Mouse (Mus musculus): ENCODE measurements around the gene Sh3bp1. TPM values are rescaled to one million over a fixed set of nuclear protein-coding genes. Genes with fewer than 3 reads are reported as not detected.

The Sh3bp1 gene
- total RNA-seq, 4 experiments from 2014 or later = 8.5 to 23.0 (median 15.2) TPM

- DNase-seq = no peak
Observed at GRCm38 (mm10) chr15:78948152-78948725, 48.7 kb downstream of the Sh3bp1 start.

- no peak for DNase-seq
Observed at GRCm38 (mm10) chr15:78948883-78949282, 49.3 kb downstream of the Sh3bp1 start.

GRCm38 (mm10) chr15:78955663-78956062, 56.1 kb downstream of the Sh3bp1 start:
- DNase-seq = no peak

- no peak for DNase-seq
Observed at GRCm38 (mm10) chr15:78956351-78956750, 56.8 kb downstream of the Sh3bp1 start.

GRCm38 (mm10) chr15:78957021-78957420, 57.5 kb downstream of the Sh3bp1 start:
- no peak for DNase-seq

GRCm38 (mm10) chr15:78959537-78959936, 60.0 kb downstream of the Sh3bp1 start:
- no peak for DNase-seq

GRCm38 (mm10) chr15:78960088-78960487, 60.5 kb downstream of the Sh3bp1 start:
- DNase-seq = peak; percentile 62

Small RNAs within 50 kb of the gene (microRNA-seq; reads per million reads assigned to microRNA genes)
- 0.53 to 0.84 reads per million in 2 experiments for gene Mir6955

Other genes starting within 250 kb of the Sh3bp1 start
- gene Elfn2, start 181.0 kb upstream of the Sh3bp1 start, total RNA-seq (2022) = 1 to 10 TPM; 4.1 to 7.4 (median 5.5) TPM
- gene Mfng, start 126.3 kb upstream of the Sh3bp1 start, total RNA-seq (2022) = 10 to 100 TPM; 12.3 to 25.8 (median 20.7) TPM
- 10 to 100 TPM in 1 of 4 experiments, 1 to 10 TPM in 3; 6.6 to 10.0 (median 8.1) TPM for gene Card10, start 96.7 kb upstream of the Sh3bp1 start, total RNA-seq (2022)
- gene Cdc42ep1, start 57.1 kb upstream of the Sh3bp1 start, total RNA-seq (2022) = 10 to 100 TPM; 41.2 to 85.0 (median 65.8) TPM
- gene Lgals2, start 44.2 kb upstream of the Sh3bp1 start, total RNA-seq (2022) = not detected
- gene Gga1, start 22.6 kb upstream of the Sh3bp1 start, total RNA-seq (2022) = 10 to 100 TPM; 57.9 to 79.2 (median 66.5) TPM
- gene Gm49510, start 101 bp upstream of the Sh3bp1 start, total RNA-seq (2022) = under 1 TPM in 1 of 4 experiments, not detected in 3; 0.45 TPM
- gene Pdxp, start 14.2 kb downstream of the Sh3bp1 start, total RNA-seq (2022) = 1 to 10 TPM; 4.6 to 8.6 (median 5.9) TPM
- 100 to 1,000 TPM; 294 to 595 (median 433) TPM for gene Lgals1, start 27.0 kb downstream of the Sh3bp1 start, total RNA-seq (2022)
- 10 to 100 TPM; 51.2 to 58.9 (median 52.1) TPM for gene Nol12, start 35.2 kb downstream of the Sh3bp1 start, total RNA-seq (2022)
- 100 to 1,000 TPM; 121 to 175 (median 150) TPM for gene Triobp, start 48.0 kb downstream of the Sh3bp1 start, total RNA-seq (2022)
- 100 to 1,000 TPM; 122 to 250 (median 176) TPM for gene H1f0, start 128.7 kb downstream of the Sh3bp1 start, total RNA-seq (2022)
- gene Galr3, start 142.1 kb downstream of the Sh3bp1 start, total RNA-seq (2022) = under 1 TPM in 3 of 4 experiments, not detected in 1; 0.28 to 0.31 (median 0.30) TPM
- gene Ankrd54, start 163.1 kb downstream of the Sh3bp1 start, total RNA-seq (2022) = 10 to 100 TPM; 24.6 to 34.9 (median 28.2) TPM
- 100 to 1,000 TPM; 136 to 157 (median 140) TPM for gene Eif3l, start 175.4 kb downstream of the Sh3bp1 start, total RNA-seq (2022)
- 10 to 100 TPM; 40.6 to 88.2 (median 55.8) TPM for gene Micall1, start 209.1 kb downstream of the Sh3bp1 start, total RNA-seq (2022)
- gene Polr2f, start 241.2 kb downstream of the Sh3bp1 start, total RNA-seq (2022) = 100 to 1,000 TPM; 120 to 161 (median 139) TPM
- 10 to 100 TPM in 2 of 4 experiments, 1 to 10 TPM in 2; 7.0 to 14.8 (median 10.2) TPM for gene 1700088E04Rik, start 241.5 kb downstream of the Sh3bp1 start, total RNA-seq (2022)